In the genomic region with DNA sequence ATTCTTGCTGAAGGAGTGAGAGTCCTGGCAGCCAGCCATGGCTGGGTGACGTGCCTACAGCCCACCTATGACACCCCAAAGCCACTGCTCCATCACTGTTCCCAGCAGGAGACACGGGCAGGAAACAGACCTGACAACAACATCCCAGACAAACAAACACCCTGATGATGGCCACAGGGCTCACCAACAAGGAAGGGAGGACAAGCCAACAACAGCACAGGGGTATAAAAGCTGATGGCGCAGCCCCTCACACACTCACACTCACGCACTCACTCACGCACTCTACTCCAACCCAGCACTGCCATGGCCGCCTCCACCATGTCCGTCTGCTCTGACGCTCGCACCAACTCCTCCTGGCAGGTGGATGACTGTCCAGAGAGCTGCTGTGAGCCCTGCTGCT, we compare ENCODE assay signal across 24 mouse cellular contexts. TPM values are rescaled to one million over a fixed set of nuclear protein-coding genes. Genes with fewer than 3 reads are reported as not detected.
"Had no signal": no experiment of that assay in that cellular context is flagged by ENCODE, and none has a peak within 500 bp of the region (broad histone marks: within the 10 kb centered on the region; RNA-seq: fewer than 3 reads in every experiment).

A gene (plus strand): TSS at position 301 of the 400 bp plus-strand sequence.

- H3K4me2 ChIP-seq: kidney, embryonic 15.5 days; liver, embryonic 13.5 days; midbrain, embryonic 13.5 days; neural tube, embryonic 12.5 days; neural tube, embryonic 15.5 days had no signal

- H3K4me3 ChIP-seq: kidney, embryonic 15.5 days; left cerebral cortex, adult 2 months; liver, embryonic 13.5 days; midbrain, embryonic 13.5 days; neural tube, embryonic 12.5 days; neural tube, embryonic 15.5 days had no signal

- ATAC-seq: midbrain, embryonic 13.5 days had no signal

- H3K4me1 ChIP-seq: kidney, embryonic 15.5 days; liver, embryonic 13.5 days; neural tube, embryonic 12.5 days; neural tube, embryonic 15.5 days had no signal

- H3K9me3 ChIP-seq: kidney, embryonic 15.5 days; liver, embryonic 13.5 days; neural tube, embryonic 12.5 days; neural tube, embryonic 15.5 days had no signal

- DNase-seq: kidney, adult 8-10 months; kidney, postnatal 10 days; kidney, postnatal 36 days; layer of hippocampus, postnatal 36 days; liver, embryonic 13.5 days; lung, adult 2 months; lung, postnatal 14 days; lung, postnatal 4 days; thymus, adult 2 months; thymus, postnatal 14 days; thymus, postnatal 4 days had no signal

- H3K36me3 ChIP-seq: kidney, embryonic 15.5 days; liver, embryonic 13.5 days; midbrain, embryonic 13.5 days; neural tube, embryonic 12.5 days; neural tube, embryonic 15.5 days had no signal

- H3K9ac ChIP-seq: kidney, embryonic 15.5 days; liver, embryonic 13.5 days; midbrain, embryonic 13.5 days; neural tube, embryonic 12.5 days; neural tube, embryonic 15.5 days had no signal

- H3K27me3 ChIP-seq: kidney, embryonic 15.5 days; liver, embryonic 13.5 days; midbrain, embryonic 13.5 days; neural tube, embryonic 12.5 days; neural tube, embryonic 15.5 days had no signal

- H3K27ac ChIP-seq: kidney, embryonic 15.5 days; left cerebral cortex, adult 2 months; liver, embryonic 13.5 days; midbrain, embryonic 13.5 days; neural tube, embryonic 12.5 days; neural tube, embryonic 15.5 days had no signal

RNA-seq across cellular contexts. Expression of the gene that starts here (rescaled TPM):
- polyA plus RNA-seq: kidney, embryonic 15.5 days; limb, embryonic 11.5 days; limb, embryonic 14.5 days; liver, adult 2 months; liver, embryonic 13.5 days; liver, embryonic 16.5 days; lung, adult 2 months; lung, embryonic 16.5 days; midbrain, embryonic 13.5 days; neural tube, embryonic 12.5 days; neural tube, embryonic 15.5 days; small intestine, adult 2 months; spleen, adult 2 months; stomach, embryonic 16.5 days; thymus, adult 2 months had no signal
